Mouse (Mus musculus) MN1 (cell line): Measurements from ENCODE around the gene Arl5c.
"Not testable (repeated sequence)": the region's sequence is repeated elsewhere in the genome, so short reads cannot be mapped to it uniquely, and the experiment has no call there.

ENCODE experiments used
- DNase-seq: peaks from one replicate; pipeline ENCODE4 v3.0.0-alpha.2; 2016; ENCODE audit warnings: low spot score

The Arl5c gene

GRCm38 (mm10) chr11:97958641-97959299 is 37.2 kb downstream of the Arl5c start:
- DNase-seq: peak; percentile 26

- peak; percentile 30 for DNase-seq
These were observed 38.9 kb downstream of the Arl5c start for GRCm38 (mm10) chr11:97956905-97957560.

GRCm38 (mm10) chr11:97955915-97956314 is 40.1 kb downstream of the Arl5c start:
- no peak for DNase-seq

GRCm38 (mm10) chr11:97955146-97955902 is 40.7 kb downstream of the Arl5c start:
- DNase-seq: no peak

GRCm38 (mm10) chr11:97954469-97955141 is 41.4 kb downstream of the Arl5c start:
- DNase-seq: no peak

- DNase-seq: no peak
These were observed 42.1 kb downstream of the Arl5c start for GRCm38 (mm10) chr11:97953939-97954275.

GRCm38 (mm10) chr11:97953179-97953938 is 42.6 kb downstream of the Arl5c start:
- no peak for DNase-seq

GRCm38 (mm10) chr11:97952367-97953006 is 43.5 kb downstream of the Arl5c start:
- DNase-seq: no peak

- peak; percentile 62 for DNase-seq
These were observed 46.1 kb downstream of the Arl5c start for GRCm38 (mm10) chr11:97949703-97950475.

GRCm38 (mm10) chr11:97947426-97947825 is 48.6 kb downstream of the Arl5c start:
- no peak for DNase-seq

GRCm38 (mm10) chr11:97945738-97946289 is 50.2 kb downstream of the Arl5c start:
- not testable (repeated sequence) for DNase-seq

GRCm38 (mm10) chr11:97945031-97945430 is 51.0 kb downstream of the Arl5c start:
- DNase-seq: no peak

- no peak for DNase-seq
These were observed 52.7 kb downstream of the Arl5c start for GRCm38 (mm10) chr11:97943256-97943655.

GRCm38 (mm10) chr11:97942420-97943111 is 53.4 kb downstream of the Arl5c start:
- DNase-seq: no peak
